Mouse (Mus musculus) heart, embryonic 12.5 days (tissue): ENCODE measurements around the gene Pds5a. TPM values are rescaled to one million over a fixed set of nuclear protein-coding genes. Genes with fewer than 3 reads are reported as not detected.

Experiments
- ATAC-seq: fragments of 200-750 bp; cut with Nextera tagmentation; 2 replicates; pipeline ENCODE4 v1.8.0; 2017; ENCODE audit warnings: moderate TSS enrichment, moderate library complexity; ENCODE audit not compliant: insufficient number of reproducible peaks, low FRiP score
- H3K27ac ChIP-seq: fragments of 300-500 bp; sonication (generic); 2 replicates; pipeline ENCODE4 v1.5.1; 2016; ENCODE audit warnings: mild to moderate bottlenecking, moderate library complexity; ENCODE audit not compliant: poor library complexity, severe bottlenecking
- H3K27me3 ChIP-seq: fragments of 300-500 bp; sonication (generic); replicated peaks from 2 replicates; pipeline ENCODE4 v1.6.1; 2016; ENCODE audit warnings: mild to moderate bottlenecking, moderate library complexity
- H3K36me3 ChIP-seq: fragments of 300-500 bp; sonication (generic); 2 replicates; pipeline ENCODE4 v1.6.1; 2016; ENCODE audit warnings: mild to moderate bottlenecking, moderate library complexity
- H3K4me1 ChIP-seq: fragments of 300-500 bp; sonication (generic); replicated peaks from 2 replicates; pipeline ENCODE4 v1.6.1; 2016; ENCODE audit warnings: mild to moderate bottlenecking
- H3K4me2 ChIP-seq: fragments of 300-500 bp; sonication (generic); 2 replicates; pipeline ENCODE4 v1.6.1; 2016; ENCODE audit warnings: mild to moderate bottlenecking, moderate library complexity
- H3K4me3 ChIP-seq: fragments of 300-500 bp; sonication (generic); 2 replicates; pipeline ENCODE4 v1.5.1; 2016; ENCODE audit warnings: mild to moderate bottlenecking
- H3K9ac ChIP-seq: fragments of 300-500 bp; sonication (generic); 2 replicates; pipeline ENCODE4 v1.6.1; 2016; ENCODE audit warnings: mild to moderate bottlenecking, moderate library complexity
- H3K9me3 ChIP-seq: fragments of 300-500 bp; sonication (generic); replicated peaks from 2 replicates; pipeline ENCODE4 v1.6.1; 2016; ENCODE audit warnings: mild to moderate bottlenecking, moderate library complexity
- WGBS: fragments of 180-500 bp; shearing (Covaris S2); methylation state at CpG from one replicate; pipeline ENCODE4 v1.1.7; 2016; 5-methylcytosine and 5-hydroxymethylcytosine counted together
- polyA plus RNA-seq: library from polyadenylated mRNA; unstranded; fragments of >200 nt; fragmentation: Nextera tagmentation; extraction: Ambion mirVana; gene quantifications from 2 replicates; pipeline ENCODE4 v1.2.1, GENCODE M21; 2016

The Pds5a gene
- polyA plus RNA-seq, 1 experiment from 2014 or later: 61.7 TPM

DNA sequence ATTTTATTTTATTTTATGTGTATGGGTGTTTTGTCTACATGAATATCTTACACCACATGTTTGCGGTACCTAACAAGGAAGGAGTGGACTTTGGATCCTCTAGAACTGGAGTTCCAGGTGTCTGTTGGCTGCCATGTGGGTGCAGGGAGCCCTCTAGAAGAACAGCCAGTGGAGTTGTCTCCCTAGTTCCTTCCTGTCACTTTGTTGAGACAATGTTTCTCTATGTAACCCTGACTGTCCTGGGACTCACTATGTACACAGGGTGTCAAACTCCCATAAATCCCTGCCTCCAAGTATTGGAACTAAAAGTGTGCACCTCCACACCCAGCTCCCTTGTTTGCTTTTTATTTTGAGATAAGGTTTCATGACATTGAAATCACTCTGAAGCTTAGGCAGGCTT lies 13.4 kb upstream of the Pds5a start:
- H3K27ac ChIP-seq: no peak overlapping the region
- no peaks in the 10 kb centered on the region for H3K27me3 ChIP-seq
- H3K4me1 ChIP-seq: no peaks in the 10 kb centered on the region
- no peaks in the 10 kb centered on the region for H3K36me3 ChIP-seq
- no peak overlapping the region for H3K9ac ChIP-seq
- no peak overlapping the region for H3K4me3 ChIP-seq
- H3K4me2 ChIP-seq: no peak overlapping the region
- WGBS: 93% methylated on average over 1 of the region's 1 CpGs
- ATAC-seq: no peak
- no peaks in the 10 kb centered on the region for H3K9me3 ChIP-seq

DNA sequence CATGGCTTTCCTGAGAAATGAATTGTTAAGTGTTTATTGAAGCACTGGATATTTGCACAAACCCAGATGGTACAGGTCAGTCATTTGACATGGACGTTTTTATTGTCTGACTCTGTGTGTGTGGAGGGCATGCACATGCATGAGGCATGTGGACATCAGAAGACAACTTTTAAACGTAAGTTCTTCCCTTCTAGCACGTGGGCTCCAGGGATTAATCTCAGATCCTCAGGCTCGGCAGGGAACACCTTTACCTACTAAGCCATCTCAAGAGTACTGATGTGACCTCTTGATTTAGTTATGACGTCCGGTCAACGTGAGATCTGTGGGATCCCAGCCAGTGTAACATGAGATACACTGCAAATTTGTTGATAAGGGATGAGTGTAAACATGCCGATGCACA lies 12.2 kb upstream of the Pds5a start:
- Histone ChIP-seq H3K27ac (no peak overlapping the region), H3K4me1 (no peaks in the 10 kb centered on the region), H3K9ac (no peak overlapping the region), H3K36me3 (no peaks in the 10 kb centered on the region), H3K4me2 (no peak overlapping the region), H3K4me3 (no peak overlapping the region), H3K9me3 (no peaks in the 10 kb centered on the region), H3K27me3 (no peaks in the 10 kb centered on the region)
- WGBS: 61% methylated on average over 8 of the region's 8 CpGs
- no peak for ATAC-seq

DNA sequence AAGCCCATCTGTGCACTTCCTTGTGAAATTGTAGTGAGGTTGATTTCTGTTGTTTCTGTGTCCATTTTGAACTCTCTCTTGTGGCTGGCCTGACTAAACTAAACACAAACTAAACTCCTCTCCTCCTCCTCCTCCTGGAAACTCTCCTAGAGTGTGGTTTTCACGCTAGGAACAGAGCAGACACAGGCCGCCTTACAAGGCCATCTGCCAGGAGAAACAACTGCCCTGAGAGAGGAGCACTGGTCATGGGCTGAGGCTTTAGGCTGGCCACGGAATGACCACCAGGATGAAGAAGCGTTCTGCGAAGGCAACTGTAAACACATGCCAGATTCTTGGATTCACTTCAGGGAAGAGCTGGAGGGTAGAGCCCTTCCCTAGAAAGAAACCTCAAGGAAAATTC lies 8.9 kb upstream of the Pds5a start:
- 65% methylated on average over 5 of the region's 5 CpGs for WGBS
- no peak for ATAC-seq

DNA sequence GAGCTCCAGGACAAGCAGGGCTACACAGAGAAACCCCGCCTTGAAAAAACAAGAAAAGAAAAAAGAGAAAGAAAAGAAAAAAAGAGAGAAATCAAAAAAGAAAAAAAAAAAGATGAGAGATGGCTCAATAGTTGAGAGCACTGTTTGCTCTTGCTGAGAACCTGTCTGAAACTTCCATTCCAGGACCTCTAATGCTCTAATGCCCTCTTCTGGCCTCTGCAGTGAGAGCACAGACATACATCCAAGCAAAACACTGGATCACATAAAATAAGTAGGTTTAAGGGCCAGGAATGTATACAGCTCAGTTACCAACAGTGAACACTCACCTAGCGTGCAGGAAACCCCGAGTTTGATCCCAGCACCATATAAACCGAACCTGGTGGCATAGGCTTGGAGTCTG lies 8.1 kb upstream of the Pds5a start:
- no peaks in the 10 kb centered on the region for H3K27me3 ChIP-seq
- H3K27ac ChIP-seq: no peak overlapping the region
- 80% methylated on average over 4 of the region's 4 CpGs for WGBS
- H3K36me3 ChIP-seq: no peaks in the 10 kb centered on the region
- H3K9me3 ChIP-seq: no peaks in the 10 kb centered on the region
- H3K4me2 ChIP-seq: no peak overlapping the region
- no peak overlapping the region for H3K9ac ChIP-seq
- no peak for ATAC-seq
- no peaks in the 10 kb centered on the region for H3K4me1 ChIP-seq
- no peak overlapping the region for H3K4me3 ChIP-seq

More for the DNA sequence above, 8.9 kb upstream of the Pds5a start:
- H3K27me3 ChIP-seq: no peaks in the 10 kb centered on the region
- no peak overlapping the region for H3K9ac ChIP-seq
- no peak overlapping the region for H3K27ac ChIP-seq
- no peak overlapping the region for H3K4me2 ChIP-seq
- no peaks in the 10 kb centered on the region for H3K9me3 ChIP-seq
- H3K36me3 ChIP-seq: no peaks in the 10 kb centered on the region
- H3K4me3 ChIP-seq: no peak overlapping the region
- H3K4me1 ChIP-seq: no peaks in the 10 kb centered on the region

DNA sequence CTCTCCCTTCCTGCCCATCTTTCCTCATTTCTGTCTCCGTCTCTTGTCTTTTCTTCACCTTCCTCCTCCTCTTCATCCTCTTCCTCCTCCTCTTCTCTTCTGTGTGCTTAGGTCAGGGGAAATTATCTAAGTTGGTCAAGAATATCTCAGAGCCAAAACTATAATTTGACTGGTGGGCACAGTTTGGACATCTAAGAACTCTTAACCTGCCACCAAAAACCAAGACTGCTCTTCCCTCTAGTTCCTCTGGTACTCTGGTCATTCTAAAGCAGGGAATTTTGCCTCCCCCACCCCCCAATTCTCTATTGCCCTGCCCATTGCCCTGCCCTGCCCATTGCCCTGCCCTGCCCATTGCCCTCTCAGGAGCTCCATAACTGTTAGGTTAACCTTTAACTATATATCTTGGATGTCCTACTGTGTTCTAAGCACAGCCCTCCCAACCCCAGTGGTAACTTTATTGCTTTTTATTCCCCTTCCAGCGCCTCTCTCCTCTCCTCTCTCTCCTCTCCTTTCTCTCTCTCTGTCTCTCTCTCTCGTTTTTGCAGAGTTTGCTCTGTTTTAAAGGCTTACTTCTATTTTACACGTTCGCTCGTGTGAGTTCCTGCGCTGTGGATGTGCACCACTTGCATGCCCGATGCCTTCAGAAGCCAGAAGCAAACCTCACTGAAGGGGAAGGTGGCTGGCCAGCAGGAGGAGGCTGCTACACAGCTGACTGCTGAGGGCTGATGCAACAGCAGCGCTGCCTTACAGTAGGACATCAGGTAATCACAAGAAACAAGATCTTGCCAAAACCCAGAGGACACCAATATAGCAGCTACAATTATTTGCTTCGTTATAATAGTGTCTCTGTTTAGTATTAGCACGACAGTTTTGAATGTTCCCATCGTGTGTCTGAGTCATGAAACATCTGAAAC lies 6.9 kb upstream of the Pds5a start:
- no peak for ATAC-seq
- Histone ChIP-seq H3K4me3 (no peak overlapping the region), H3K9ac (no peak overlapping the region), H3K4me2 (no peak overlapping the region), H3K27me3 (no peaks in the 10 kb centered on the region), H3K27ac (no peak overlapping the region), H3K4me1 (no peaks in the 10 kb centered on the region), H3K9me3 (no peaks in the 10 kb centered on the region), H3K36me3 (no peaks in the 10 kb centered on the region)
- 68% methylated on average over 12 of the region's 12 CpGs for WGBS

DNA sequence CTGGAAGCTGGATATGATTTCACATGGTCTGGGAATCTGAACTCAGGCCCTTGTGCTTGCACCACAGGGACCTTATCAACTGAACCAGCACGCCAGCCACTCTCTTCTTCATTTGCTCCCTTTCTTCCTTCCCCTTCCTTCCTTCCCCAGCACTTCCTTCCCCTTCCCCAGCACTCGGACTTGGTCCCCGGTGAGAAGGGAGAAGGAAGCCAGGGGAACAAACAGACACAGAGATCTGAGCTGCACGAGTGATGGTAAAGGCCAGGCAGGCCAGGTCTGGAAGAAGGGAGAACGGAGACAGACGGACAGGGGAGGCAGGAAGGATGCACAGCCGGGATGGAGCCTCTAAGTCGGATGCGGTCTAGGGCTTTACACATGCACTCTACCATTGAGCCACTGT lies 5.2 kb upstream of the Pds5a start:
- no peak overlapping the region for H3K27ac ChIP-seq
- H3K27me3 ChIP-seq: no peaks in the 10 kb centered on the region
- H3K4me1 ChIP-seq: peaks cover 5% of the 10 kb centered on the region; the same call in 1 of the 2 replicates
- no peak overlapping the region for H3K4me2 ChIP-seq
- H3K9ac ChIP-seq: no peak overlapping the region
- WGBS: 64% methylated on average over 9 of the region's 9 CpGs
- H3K9me3 ChIP-seq: no peaks in the 10 kb centered on the region
- no peak overlapping the region for H3K4me3 ChIP-seq
- ATAC-seq: no peak
- H3K36me3 ChIP-seq: no peaks in the 10 kb centered on the region

DNA sequence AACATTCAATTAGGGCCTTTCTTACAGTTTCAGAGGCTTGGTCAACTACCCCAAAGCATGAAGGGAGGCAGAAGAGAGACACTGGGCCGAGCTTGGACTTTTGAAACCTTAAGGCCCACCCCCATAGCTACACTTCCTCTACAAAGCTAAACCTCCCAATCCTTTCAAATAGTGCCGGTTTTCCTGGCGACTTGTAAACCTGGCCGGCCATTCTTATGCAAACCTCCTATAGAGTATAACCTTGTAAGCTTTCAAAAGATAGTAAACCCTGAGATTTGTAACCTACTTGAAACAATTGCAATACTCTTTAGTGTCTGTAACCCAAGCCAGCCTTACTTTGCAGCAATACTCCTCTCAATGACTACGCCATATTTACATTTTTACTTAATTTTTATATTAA lies 2.0 kb upstream of the Pds5a start:
- H3K36me3 ChIP-seq: peaks cover 4% of the 10 kb centered on the region; the same call in 1 of the 2 replicates
- no peak overlapping the region for H3K9ac ChIP-seq
- no peaks in the 10 kb centered on the region for H3K27me3 ChIP-seq
- peaks cover 18% of the 10 kb centered on the region for H3K4me1 ChIP-seq
- WGBS: 85% methylated on average over 5 of the region's 5 CpGs
- no peak for ATAC-seq
- H3K4me2 ChIP-seq: no peak overlapping the region
- H3K4me3 ChIP-seq: no peak overlapping the region
- H3K9me3 ChIP-seq: no peaks in the 10 kb centered on the region
- no peak overlapping the region for H3K27ac ChIP-seq

DNA sequence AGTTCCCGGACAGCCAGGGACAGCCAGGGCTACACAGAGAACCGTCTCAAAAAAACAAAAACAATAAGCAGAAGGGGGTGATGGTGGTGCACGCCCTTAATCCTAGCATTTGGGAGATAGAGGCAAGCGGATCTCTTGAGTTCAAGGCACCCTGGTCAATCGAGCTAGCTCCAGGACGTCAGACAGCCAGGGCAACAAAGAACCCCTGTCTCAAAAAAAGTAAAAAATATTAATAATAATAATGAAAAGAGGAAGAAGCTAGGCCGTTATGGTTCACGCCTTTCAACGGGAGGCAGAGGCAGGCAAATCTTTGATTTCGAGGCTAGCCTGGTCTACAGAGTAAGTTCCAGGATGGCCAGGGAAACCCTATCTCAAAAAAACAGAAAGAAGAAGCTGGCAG lies 1.1 kb upstream of the Pds5a start:
- peak overlapping the region; percentile 97 for H3K9ac ChIP-seq
- no peaks in the 10 kb centered on the region for H3K27me3 ChIP-seq
- H3K36me3 ChIP-seq: peaks cover 10% of the 10 kb centered on the region
- peak overlapping the region; percentile 69 for H3K4me2 ChIP-seq
- WGBS: 60% methylated on average over 10 of the region's 10 CpGs
- peak overlapping the region; percentile 96 for H3K27ac ChIP-seq
- H3K4me1 ChIP-seq: peaks cover 25% of the 10 kb centered on the region
- no peaks in the 10 kb centered on the region for H3K9me3 ChIP-seq
- peak overlapping the region; percentile 95 for H3K4me3 ChIP-seq
- ATAC-seq: no peak

DNA sequence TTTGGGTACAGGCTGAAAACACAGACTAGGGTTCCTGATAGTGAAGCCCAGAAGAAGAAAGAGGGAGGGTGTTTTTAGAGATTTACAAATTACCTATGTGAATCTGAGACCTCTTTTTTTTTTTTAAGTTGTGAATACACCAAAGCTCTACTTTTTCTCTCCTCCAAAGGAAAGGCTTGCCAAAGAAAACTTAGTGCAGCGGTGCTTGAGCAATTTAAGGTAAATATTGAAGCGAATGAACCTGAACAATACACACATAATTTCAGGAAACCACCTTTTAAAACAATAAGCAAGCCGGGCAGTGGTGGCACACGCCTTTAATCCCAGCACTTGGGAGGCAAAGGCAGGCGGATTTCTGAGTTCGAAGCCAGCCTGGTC lies 675 bp upstream of the Pds5a start:
- H3K27ac ChIP-seq: peak overlapping the region; percentile 96
- H3K9me3 ChIP-seq: no peaks in the 10 kb centered on the region
- H3K4me2 ChIP-seq: peak overlapping the region; percentile 69
- H3K27me3 ChIP-seq: no peaks in the 10 kb centered on the region
- H3K36me3 ChIP-seq: peaks cover 10% of the 10 kb centered on the region
- WGBS: 13% methylated on average over 6 of the region's 6 CpGs
- ATAC-seq: no peak
- H3K4me1 ChIP-seq: peaks cover 25% of the 10 kb centered on the region
- H3K9ac ChIP-seq: peak overlapping the region; percentile 97
- H3K4me3 ChIP-seq: peak overlapping the region; percentile 95

DNA sequence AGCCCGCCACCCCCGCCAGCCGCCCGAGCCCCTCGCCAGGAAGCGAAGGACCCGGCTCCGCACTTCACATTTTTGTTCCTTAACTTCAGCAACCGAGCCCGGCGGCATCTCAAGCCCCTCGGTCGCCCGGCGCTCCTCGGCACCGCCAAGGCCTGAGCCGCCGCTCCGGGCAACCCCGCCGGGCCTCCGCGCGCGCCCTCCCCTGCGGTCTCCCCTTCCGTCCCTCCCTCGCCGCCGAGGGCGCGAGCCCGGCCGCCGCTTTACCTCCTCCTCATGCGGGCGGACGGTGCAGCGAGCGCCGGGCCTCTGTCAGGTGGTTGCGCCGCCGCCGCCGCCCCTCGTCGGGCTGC lies 612 bp downstream of the Pds5a start:
- Histone ChIP-seq H3K36me3 (peaks cover 14% of the 10 kb centered on the region), H3K9me3 (no peaks in the 10 kb centered on the region), H3K4me3 (peak overlapping the region; percentile 95), H3K4me2 (peak overlapping the region; percentile 69), H3K27me3 (no peaks in the 10 kb centered on the region), H3K9ac (peak overlapping the region; percentile 97), H3K4me1 (peaks cover 25% of the 10 kb centered on the region), H3K27ac (peak overlapping the region; percentile 96)
- peak; percentile 61 for ATAC-seq
- WGBS: 0% methylated on average over 40 of the region's 49 CpGs

DNA sequence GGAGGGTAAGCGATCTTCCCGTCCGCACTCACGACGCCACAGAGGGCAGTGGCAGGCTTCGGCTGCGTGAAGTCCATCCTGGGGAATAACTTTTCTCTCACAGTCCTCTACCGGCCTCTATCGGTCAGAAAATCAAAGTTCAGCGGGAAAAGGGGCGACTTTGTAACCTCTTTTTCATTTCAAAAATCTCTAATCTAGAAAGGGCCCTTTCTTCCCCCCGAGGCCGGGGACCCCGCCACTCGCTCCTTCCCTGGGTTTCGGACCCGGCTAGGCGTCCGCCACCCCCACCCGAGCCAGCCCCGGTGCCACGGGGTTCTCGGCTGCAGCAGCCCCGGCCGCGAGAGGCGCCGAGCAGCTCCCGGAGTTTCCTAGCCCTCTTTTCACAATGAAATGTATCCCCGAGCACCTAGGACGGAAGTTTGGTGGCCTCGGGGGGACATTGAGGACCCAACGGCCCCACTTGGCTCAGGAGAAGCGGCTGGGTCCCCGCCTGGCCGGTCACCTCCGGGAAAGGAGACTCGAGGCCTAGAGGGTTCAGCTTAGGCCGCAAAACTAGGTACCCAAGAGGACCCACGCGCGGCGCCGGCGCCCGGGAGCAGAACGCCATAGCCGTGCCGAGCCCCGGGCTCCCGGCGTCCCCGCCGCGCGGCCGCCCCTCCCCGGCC lies 1.1 kb downstream of the Pds5a start:
- Histone ChIP-seq H3K36me3 (peaks cover 19% of the 10 kb centered on the region), H3K27ac (peak overlapping the region; percentile 96), H3K4me3 (peak overlapping the region; percentile 95), H3K27me3 (no peaks in the 10 kb centered on the region), H3K4me1 (peaks cover 25% of the 10 kb centered on the region), H3K4me2 (peak overlapping the region; percentile 69), H3K9ac (peak overlapping the region; percentile 97), H3K9me3 (no peaks in the 10 kb centered on the region)
- under 1% methylated on average over 58 of the region's 58 CpGs for WGBS
- ATAC-seq: peak; percentile 41
